Mouse (Mus musculus) embryonic facial prominence, embryonic 10.5 days (tissue): ENCODE data around the gene Rps8. TPM values are rescaled to one million over a fixed set of nuclear protein-coding genes. Genes with fewer than 3 reads are reported as not detected.
"Not testable (repeated sequence)": the region's sequence is repeated elsewhere in the genome, so short reads cannot be mapped to it uniquely, and the experiment has no call there.

ENCODE experiments used
- DNase-seq: peaks from one replicate; pipeline ENCODE4 v3.0.0-alpha.2; 2017; ENCODE audit warnings: low spot score
- H3K27ac ChIP-seq: fragments of 300-500 bp; sonication (generic); replicated peaks from 2 replicates; pipeline ENCODE4 v1.5.1; 2016; ENCODE audit warnings: mild to moderate bottlenecking
- H3K27me3 ChIP-seq: fragments of 300-500 bp; sonication (generic); replicated peaks from 2 replicates; pipeline ENCODE4 v1.6.1; 2016; ENCODE audit warnings: low read depth, mild to moderate bottlenecking; ENCODE audit not compliant: poor library complexity, severe bottlenecking
- H3K36me3 ChIP-seq: fragments of 300-500 bp; sonication (generic); replicated peaks from 2 replicates; pipeline ENCODE4 v1.6.1; 2016; ENCODE audit warnings: mild to moderate bottlenecking, moderate library complexity
- H3K4me1 ChIP-seq: fragments of 300-500 bp; sonication (generic); 2 replicates; pipeline ENCODE4 v1.6.1; 2016
- H3K4me3 ChIP-seq: fragments of 300-500 bp; sonication (generic); 2 replicates; pipeline ENCODE4 v1.5.1; 2016; ENCODE audit warnings: mild to moderate bottlenecking, moderate library complexity
- H3K9me3 ChIP-seq: fragments of 300-500 bp; sonication (generic); 2 replicates; pipeline ENCODE4 v1.6.1; 2016; ENCODE audit warnings: mild to moderate bottlenecking
- WGBS: fragments of 180-500 bp; shearing (Covaris S2); methylation state at CpG from one replicate; pipeline ENCODE4 v1.1.7; 2016; 5-methylcytosine and 5-hydroxymethylcytosine counted together
- polyA plus RNA-seq: library from polyadenylated mRNA; unstranded; fragments of >200 nt; fragmentation: Nextera tagmentation; extraction: Ambion mirVana; gene quantifications from 2 replicates; pipeline ENCODE4 v1.2.1, GENCODE M21; 2016

Rps8 gene
- polyA plus RNA-seq: 897 and 923 TPM in 2 replicates

DNA sequence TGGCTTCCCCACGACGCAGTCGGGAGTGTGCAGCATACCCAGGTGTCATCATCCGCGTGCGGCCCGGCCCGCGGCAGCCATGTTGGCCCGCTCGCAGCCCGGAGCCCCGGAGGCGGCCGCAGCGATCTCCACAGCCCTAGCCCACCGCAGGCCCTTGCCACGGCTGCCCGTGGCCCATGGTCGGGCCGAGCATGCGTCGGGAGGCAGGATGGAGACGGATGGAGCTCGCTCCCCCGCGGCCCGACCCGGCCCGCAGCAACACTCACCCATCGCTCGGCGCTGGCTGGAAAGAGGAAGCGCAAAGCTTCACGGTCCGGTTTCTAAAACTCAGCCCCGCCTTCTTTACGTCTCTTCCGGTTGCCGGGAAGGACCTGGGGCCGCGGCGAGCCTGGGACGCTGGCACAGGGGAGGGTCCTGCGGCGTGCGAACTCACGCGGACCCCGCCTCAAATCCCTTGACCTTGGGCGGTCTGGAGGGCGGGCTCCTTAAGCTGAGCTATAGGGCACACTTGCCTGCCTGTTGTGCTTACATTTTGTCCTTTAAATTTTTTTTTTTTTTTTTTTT, at the start of gene Rps8:
TSS of gene Rps8 (minus strand) at position 452 of the 564 bp plus-strand sequence.
- peaks cover 23% of the 10 kb centered on the region for H3K4me1 ChIP-seq
- H3K9me3 ChIP-seq: no peaks in the 10 kb centered on the region
- peaks cover 70% of the 10 kb centered on the region for H3K36me3 ChIP-seq
- H3K27ac ChIP-seq: peak within 1 kb of the TSS; percentile 100
- H3K4me3 ChIP-seq: peak within 1 kb of the TSS; percentile 89
- under 1% methylated on average over 52 of the region's 52 CpGs for WGBS
- peak; percentile 94 for DNase-seq
- H3K27me3 ChIP-seq: no peaks in the 10 kb centered on the region

DNA sequence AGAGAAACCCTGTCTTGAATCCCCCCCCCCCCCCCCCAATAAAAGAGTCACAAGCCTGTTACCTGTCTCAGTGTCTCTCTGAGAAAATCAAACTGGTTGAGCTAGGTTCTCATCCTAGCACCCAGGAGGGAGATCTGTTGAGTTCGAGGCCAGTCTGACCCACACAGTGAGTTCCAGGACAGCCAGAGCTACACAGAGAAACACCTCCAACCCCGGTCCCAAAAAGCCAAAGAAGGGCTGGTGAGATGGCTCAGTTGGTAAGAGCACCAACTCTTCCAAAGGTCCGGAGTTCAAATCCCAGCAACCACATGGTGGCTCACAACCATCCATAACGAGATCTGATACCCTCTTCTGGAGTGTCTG, 46.9 kb upstream of the Rps8 start:
- Histone ChIP-seq H3K9me3 (no peaks in the 10 kb centered on the region), H3K4me1 (no peaks in the 10 kb centered on the region; the same call in 1 of the 2 replicates), H3K36me3 (no peaks in the 10 kb centered on the region), H3K4me3 (no peak overlapping the region; the same call in 1 of the 2 replicates), H3K27ac (peak overlapping the region; percentile 55; the same call in 1 of the 2 replicates), H3K27me3 (no peaks in the 10 kb centered on the region)
- no peak for DNase-seq
- WGBS: 63% methylated on average over 4 of the region's 4 CpGs

DNA sequence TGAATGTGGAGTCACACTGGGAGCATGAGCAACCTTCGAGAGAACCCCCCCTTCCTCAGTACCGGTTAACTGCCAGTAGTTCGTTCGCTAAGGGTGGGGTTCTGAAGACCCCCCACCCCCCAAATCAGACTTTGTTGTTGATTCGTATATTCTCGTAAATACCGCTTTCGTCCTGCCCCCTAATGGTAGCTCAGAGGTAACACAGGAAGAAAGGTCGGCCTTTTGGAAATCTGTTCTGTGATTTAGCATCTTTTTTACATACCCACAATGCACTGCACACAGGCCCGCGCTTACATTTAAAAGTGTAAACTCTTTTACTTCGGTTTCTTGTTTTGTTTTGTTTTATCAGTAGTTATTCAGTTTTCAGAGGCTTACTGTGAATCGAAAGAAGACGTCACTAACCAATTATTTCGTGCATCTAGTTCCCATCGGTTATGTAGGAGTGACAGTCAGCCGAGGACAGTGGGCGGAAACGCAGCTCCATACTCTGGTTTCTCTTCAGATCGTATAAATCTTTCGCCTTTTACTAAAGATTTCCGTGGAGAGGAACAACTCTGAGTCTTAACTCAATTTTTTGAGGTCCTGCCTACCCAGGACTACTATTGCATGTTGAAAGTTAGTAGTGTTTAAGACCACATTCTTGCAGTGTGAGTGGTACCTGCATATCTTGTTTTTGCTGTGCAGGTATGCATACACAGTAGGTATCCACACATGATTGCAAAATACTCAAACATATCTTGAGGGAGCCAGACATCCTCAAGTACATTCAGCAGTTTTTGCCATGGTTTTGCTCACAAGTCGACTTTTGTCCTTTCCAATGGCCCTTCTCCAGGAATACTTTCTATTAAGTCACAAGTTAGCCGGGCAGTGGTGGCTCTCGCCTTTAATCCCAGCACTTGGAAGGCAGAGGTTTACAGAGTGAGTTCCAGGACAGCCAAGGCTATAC, 46.3 kb upstream of the Rps8 start:
- Histone ChIP-seq H3K4me1 (no peaks in the 10 kb centered on the region; the same call in 1 of the 2 replicates), H3K27me3 (no peaks in the 10 kb centered on the region), H3K9me3 (no peaks in the 10 kb centered on the region), H3K36me3 (no peaks in the 10 kb centered on the region), H3K4me3 (peak overlapping the region; percentile 52), H3K27ac (peak overlapping the region; percentile 94)
- DNase-seq: peak; percentile 61
- WGBS: 1% methylated on average over 25 of the region's 25 CpGs

DNA sequence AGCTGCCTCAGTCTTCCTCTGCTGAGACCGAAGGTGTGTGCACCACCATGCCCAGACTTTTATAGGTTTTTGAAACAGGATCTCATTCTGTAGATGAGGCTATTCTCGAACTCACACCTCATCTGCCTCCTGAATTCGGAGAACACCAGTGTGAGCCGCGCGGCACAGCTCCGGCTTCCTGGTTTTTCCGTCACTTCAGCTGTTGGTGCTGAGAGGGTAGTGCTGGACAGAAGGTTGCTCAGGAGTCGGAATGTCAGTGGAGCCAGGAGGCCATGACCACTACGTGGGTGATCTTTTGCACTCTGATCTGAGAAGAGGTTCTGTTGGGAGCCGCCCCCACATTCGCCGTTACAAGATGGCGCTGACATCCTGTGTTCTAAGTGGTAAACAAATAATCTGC, 35.8 kb upstream of the Rps8 start:
- Histone ChIP-seq H3K27me3 (no peaks in the 10 kb centered on the region), H3K4me1 (peaks cover 6% of the 10 kb centered on the region; the same call in 1 of the 2 replicates), H3K4me3 (no peak overlapping the region), H3K9me3 (0 out of 2 replicates have a peak, but pooled peaks cover 2% of the 10 kb centered on the region), H3K27ac (no peak overlapping the region), H3K36me3 (no peaks in the 10 kb centered on the region)
- no peak for DNase-seq
- 95% methylated on average over 14 of the region's 14 CpGs for WGBS

DNA sequence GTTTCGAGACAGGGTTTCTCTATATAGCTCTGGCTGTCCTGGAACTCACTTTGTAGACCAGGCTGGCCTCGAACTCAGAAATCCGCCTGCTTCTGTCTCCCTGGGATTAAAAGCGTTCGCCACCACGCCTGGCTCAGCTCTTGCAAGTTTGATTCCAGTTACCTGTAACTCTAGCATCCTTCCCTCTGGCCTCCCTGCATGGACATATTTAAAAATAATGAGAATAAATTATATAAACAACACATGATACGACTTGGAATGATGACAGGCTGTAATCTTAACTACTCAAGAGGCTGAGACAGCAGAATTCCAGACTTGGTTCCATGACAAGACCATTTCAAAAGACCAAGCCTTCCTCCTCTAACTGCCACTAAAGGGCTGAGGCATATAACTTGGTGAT, 34.6 kb upstream of the Rps8 start:
- Histone ChIP-seq H3K27me3 (no peaks in the 10 kb centered on the region), H3K4me3 (no peak overlapping the region), H3K36me3 (no peaks in the 10 kb centered on the region), H3K9me3 (0 out of 2 replicates have a peak, but pooled peaks cover 2% of the 10 kb centered on the region), H3K4me1 (peaks cover 6% of the 10 kb centered on the region; the same call in 1 of the 2 replicates), H3K27ac (0 out of 2 replicates have a peak overlapping the region, but pooled peaks have one; percentile 7)
- WGBS: 71% methylated on average over 7 of the region's 7 CpGs
- no peak for DNase-seq

DNA sequence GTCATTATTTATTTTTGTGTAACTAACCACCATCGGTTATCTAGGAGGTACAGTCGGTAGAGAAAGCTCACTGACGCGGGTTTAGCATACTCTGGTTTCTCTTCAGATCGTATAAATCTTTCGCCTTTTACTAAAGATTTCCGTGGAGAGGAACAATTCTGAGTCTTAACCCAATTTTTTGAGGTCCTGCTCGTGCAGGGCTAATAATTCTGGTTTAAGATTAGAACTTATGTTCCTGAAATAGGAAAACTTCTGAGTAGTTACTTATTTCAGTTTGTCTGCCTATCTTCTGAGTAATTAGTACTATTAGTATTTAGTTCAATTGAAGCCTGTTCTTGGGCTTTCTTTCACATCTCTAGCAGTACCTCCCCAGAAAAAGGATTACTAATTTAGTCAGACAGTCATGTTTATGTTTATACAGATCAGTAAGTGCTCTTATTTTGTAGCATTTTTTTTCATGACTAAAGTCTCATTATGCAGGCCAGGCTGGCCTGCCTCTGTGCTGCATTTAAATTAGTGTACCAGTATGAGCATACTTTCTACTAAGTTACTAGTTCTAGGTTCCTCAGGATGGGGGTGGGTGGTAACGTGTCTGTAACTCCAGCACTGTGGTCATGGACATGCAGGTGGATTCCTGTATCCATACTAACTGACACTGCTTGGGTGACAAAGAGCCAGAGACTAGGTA, 34.0 kb upstream of the Rps8 start:
- peak overlapping the region; percentile 50; the same call in 1 of the 2 replicates for H3K4me3 ChIP-seq
- 1% methylated on average over 9 of the region's 9 CpGs for WGBS
- H3K27ac ChIP-seq: peak overlapping the region; percentile 93

DNA sequence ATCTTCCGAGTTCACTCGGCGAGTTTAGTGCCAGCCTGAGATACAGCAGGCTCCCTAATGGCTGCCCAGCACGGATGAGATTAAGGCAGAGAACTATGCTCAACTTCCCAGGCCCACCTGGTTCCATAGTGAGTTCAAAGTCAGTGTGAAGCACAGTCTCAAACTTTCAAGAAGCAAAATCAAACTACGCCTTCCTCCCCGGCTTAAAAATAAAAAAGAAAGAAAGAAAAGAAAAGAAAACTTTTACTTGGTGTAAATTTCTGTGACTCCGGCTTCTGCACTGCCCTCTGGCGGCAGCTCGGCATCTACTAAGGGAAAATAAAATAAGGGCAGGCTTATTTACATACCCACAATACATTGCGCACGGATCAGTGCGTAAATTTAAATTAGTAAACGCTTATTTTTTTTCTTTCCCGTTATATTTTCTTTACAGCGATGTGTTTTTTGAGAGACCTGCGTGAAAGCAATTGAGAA, 33.4 kb upstream of the Rps8 start:
- WGBS: 2% methylated on average over 16 of the region's 16 CpGs
- Histone ChIP-seq H3K4me1 (peaks cover 6% of the 10 kb centered on the region; the same call in 1 of the 2 replicates), H3K27ac (peak overlapping the region; percentile 93), H3K27me3 (no peaks in the 10 kb centered on the region), H3K36me3 (no peaks in the 10 kb centered on the region), H3K4me3 (peak overlapping the region; percentile 50), H3K9me3 (0 out of 2 replicates have a peak, but pooled peaks cover 2% of the 10 kb centered on the region)
- DNase-seq: peak; percentile 80

More for the DNA sequence above, 34.0 kb upstream of the Rps8 start:
- no peaks in the 10 kb centered on the region for H3K27me3 ChIP-seq
- peak; percentile 69 for DNase-seq
- peaks cover 6% of the 10 kb centered on the region; the same call in 1 of the 2 replicates for H3K4me1 ChIP-seq
- H3K36me3 ChIP-seq: no peaks in the 10 kb centered on the region
- H3K9me3 ChIP-seq: 0 out of 2 replicates have a peak, but pooled peaks cover 2% of the 10 kb centered on the region

DNA sequence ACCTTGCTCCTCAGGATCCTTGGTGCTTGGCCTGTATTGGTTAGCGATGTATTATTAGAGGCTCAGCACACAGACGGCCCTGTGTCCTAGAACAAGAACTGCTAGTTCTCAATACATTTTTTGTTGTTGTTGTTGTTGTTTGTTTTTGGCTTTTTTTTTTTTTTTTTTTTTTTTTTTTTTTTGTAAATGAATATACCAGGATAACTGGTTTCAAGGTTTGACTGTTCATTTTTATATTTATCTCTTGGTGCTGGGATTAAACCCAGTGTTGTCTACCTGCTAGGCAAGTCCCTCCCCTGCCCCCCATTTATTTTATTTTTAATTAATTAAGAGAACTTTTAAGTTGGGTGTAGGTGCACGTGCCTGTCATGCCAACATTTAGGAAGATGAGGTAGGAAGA, 32.9 kb upstream of the Rps8 start:
- Histone ChIP-seq H3K4me1 (peaks cover 6% of the 10 kb centered on the region; the same call in 1 of the 2 replicates), H3K36me3 (no peaks in the 10 kb centered on the region), H3K27ac (peak overlapping the region; percentile 93), H3K4me3 (peak overlapping the region; percentile 50), H3K27me3 (no peaks in the 10 kb centered on the region), H3K9me3 (0 out of 2 replicates have a peak, but pooled peaks cover 2% of the 10 kb centered on the region)
- no peak for DNase-seq
- WGBS: 53% methylated on average over 3 of the region's 3 CpGs

DNA sequence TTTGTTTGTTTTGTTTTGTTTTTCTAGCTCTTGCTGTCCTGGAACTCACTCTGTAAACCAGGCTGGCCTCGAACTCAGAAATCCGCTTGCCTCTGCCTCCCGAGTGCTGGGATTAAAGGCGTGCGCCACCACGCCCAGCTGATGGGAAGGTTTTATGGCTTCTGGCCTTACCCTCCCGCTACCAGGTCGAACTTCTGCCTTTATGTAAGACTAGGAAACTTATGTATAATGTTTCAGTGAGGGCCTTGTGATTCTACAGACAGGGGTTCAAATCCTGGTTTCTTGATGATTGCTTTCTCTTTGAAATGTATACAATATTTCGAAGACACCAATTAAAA, 26.7 kb upstream of the Rps8 start:
- peak overlapping the region; percentile 93 for H3K27ac ChIP-seq

DNA sequence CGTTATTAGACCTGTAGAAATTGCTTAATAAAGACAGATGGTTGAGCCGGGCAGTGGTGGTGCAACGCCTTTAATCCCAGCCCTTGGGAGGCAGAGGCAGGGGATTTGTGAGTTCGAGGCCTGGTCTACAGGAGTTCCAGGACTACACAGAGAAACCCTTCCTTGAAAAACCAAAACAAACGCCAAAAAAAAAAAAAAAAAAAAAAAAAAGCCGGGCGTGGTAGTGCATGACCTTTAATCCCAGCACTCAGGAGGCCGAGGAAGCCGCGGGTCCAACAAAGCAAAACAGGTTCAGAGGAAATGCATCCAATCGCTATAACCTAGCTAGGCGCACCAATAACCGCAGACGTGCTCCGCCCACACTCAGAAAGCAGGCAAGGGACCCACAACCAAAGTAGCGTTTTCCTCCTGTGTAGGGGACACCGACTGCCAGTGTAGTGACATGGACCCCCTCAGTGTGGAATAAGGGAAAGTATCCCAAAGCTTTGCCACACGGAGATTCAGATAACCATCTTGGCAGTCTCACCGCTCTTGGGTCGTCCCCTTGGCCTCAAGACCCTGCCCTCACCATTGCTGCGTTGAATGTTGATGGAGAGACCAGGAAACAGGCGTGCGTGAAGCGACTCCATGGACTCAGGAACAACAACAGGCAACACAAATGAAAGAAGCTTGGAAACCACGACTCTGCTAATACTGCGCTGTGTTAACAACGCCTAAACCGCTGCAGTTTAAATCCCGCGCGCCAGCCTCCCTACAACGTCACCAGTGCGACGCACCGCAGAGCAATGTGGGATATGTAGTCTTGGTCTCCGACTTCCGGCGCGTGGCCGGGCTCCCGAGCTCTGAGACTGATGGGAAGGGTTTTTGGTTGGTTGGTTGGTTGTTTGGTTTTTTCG, 26.1 kb upstream of the Rps8 start, which contains the start of gene Kif2c:
TSS of gene Kif2c (minus strand) at position 777 of the 896 bp plus-strand sequence.
- Histone ChIP-seq H3K27ac (peak within 1 kb of the TSS; percentile 93), H3K9me3 (no peaks in the 10 kb centered on the region), H3K4me3 (peak within 1 kb of the TSS; percentile 88), H3K36me3 (peaks cover 32% of the 10 kb centered on the region), H3K27me3 (no peaks in the 10 kb centered on the region), H3K4me1 (peaks cover 16% of the 10 kb centered on the region)
- 1% methylated on average over 42 of the region's 42 CpGs for WGBS
- DNase-seq: peak; percentile 93

More for the DNA sequence above, 26.7 kb upstream of the Rps8 start:
- peaks cover 26% of the 10 kb centered on the region for H3K36me3 ChIP-seq
- peaks cover 16% of the 10 kb centered on the region for H3K4me1 ChIP-seq
- peak overlapping the region; percentile 88 for H3K4me3 ChIP-seq
- not testable (repeated sequence) for H3K27me3 ChIP-seq, H3K9me3 ChIP-seq, DNase-seq
- 14% methylated on average over 9 of the region's 9 CpGs for WGBS

DNA sequence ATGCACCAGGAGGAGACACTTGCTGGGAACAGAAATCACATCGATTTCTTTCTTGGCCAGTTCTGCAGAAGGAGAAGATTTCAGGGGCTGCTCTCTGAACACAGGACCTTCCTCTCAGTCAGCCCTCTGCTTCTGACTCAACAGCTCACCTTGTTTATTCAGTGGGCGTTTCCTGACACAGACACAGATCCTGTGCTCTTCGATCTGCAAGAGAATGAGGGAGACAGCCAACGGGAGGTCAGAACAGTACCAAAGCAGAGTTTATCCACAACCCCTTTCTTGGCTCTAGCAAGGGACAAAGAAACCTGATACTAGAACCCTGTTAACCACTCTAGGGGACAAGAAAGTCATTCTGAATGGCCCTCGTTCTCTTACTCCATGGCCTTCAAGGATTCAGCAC, 13.9 kb upstream of the Rps8 start:
- no peak overlapping the region for H3K4me3 ChIP-seq
- H3K27ac ChIP-seq: no peak overlapping the region
- H3K4me1 ChIP-seq: no peaks in the 10 kb centered on the region
- H3K36me3 ChIP-seq: peaks cover 100% of the 10 kb centered on the region
- no peaks in the 10 kb centered on the region for H3K9me3 ChIP-seq
- no peak for DNase-seq
- WGBS: 89% methylated on average over 5 of the region's 5 CpGs
- H3K27me3 ChIP-seq: no peaks in the 10 kb centered on the region
